Mouse (Mus musculus) testis, adult 2 months (tissue): ENCODE measurements at regions not wholly inside any gene's neighbourhood (a gene's known extent, or its start where the extent isn't known, plus 50 kb on each side); places are given as distances from the start of the nearest gene placed in this dataset.

Experiments used
- CTCF ChIP-seq: fragments of 200-500 bp; IDR thresholded peaks from 2 replicates; pipeline ENCODE4 v1.5.1; 2012; ENCODE audit warnings: low read depth, mild to moderate bottlenecking, inconsistent platforms, low read length, moderate library complexity; ENCODE audit not compliant: control insufficient read depth, insufficient read depth, insufficient replicate concordance
- POLR2A ChIP-seq: fragments of 200-500 bp; IDR thresholded peaks from 2 replicates; pipeline ENCODE4 v1.6.1; 2012; ENCODE audit warnings: low read depth, mild to moderate bottlenecking, inconsistent platforms, low read length, moderate library complexity; ENCODE audit not compliant: control insufficient read depth

DNA sequence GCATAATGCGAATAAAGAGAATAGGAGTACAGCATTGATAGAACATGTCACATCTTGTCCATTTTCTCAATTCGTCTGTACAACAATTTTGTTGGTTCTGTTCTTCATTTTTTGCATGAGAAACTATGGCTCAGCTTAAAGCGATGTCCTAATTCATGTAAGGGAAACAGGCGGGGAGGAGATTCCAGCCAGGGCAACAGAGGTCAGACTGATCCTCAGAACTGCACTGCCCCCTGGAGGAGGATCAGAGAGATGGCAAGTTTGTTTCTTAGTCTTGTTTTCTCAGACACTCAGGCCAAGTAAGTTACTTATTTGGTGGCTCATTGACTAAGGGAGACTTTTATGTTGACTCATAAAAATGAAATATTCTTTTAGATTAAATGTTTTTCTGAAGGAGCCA, 165.7 kb upstream of the Ccdc54 start:
- peak; percentile 55; the same call in 1 of the 2 replicates for TF ChIP-seq CTCF
- no peak for TF ChIP-seq POLR2A
